Mouse (Mus musculus) megakaryocyte progenitor cell, adult 5-6 weeks (primary cell): Measurements from ENCODE around the gene Coa5. TPM values are rescaled to one million over a fixed set of nuclear protein-coding genes. Genes with fewer than 3 reads are reported as not detected.

Experiments used
- ATAC-seq: replicated peaks from 2 replicates; pipeline ENCODE4 v1.8.0; 2016; ENCODE audit warnings: mild to moderate bottlenecking, moderate TSS enrichment, inconsistent platforms; ENCODE audit not compliant: poor library complexity
- total RNA-seq, 2 experiments: library from RNA; stranded (forward) in 1 of 2; stranded (reverse) in 1 of 2; fragments of 157-497, 149-512 nt in 1 of 2; fragments of 200-1000 nt in 1 of 2; gene quantifications; 2 replicates each; pipeline versions ENCODE4 v1.2.3 to v1.2.4; 2015 to 2017

Gene Coa5
- total RNA-seq, 2 experiments from 2014 or later, result 61.6 to 88.5 TPM

GRCm38 (mm10) chr1:37436419-37436818 lies 6.5 kb upstream of the Coa5 start:
- ATAC-seq, result peak; percentile 76

DNA sequence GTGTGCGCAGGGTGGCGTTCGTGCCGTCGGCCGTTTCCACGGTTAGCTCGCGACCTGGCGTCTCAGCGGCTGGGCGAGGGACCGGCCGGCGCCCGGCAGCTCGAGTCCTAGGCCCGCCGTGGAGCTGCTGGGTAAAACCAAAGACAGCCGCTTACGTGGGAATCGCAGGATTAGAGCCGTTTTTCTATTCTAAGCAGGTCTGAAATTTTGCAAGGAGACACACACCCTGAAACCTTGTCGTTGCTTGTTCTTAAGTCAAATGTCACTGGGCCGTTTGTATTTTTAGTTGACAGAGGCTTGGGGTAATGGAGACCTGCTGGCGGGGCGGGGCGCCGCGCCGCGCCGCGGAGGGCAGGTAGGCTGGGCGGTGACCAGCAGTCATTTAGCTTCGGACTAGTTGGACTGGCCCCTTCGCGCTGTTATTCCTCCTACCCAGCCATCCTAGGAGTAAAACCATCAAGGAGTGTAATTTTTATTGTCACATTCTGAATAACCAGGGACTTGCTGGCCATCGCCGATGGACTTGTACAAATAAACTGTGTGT lies 466 bp upstream of the Coa5 start:
- ATAC-seq, result no peak

- ATAC-seq, result no peak
Measured at GRCm38 (mm10) chr1:37428911-37429310, 992 bp downstream of the Coa5 start.

GRCm38 (mm10) chr1:37427144-37427875 lies 2.6 kb downstream of the Coa5 start:
- ATAC-seq, result no peak

DNA sequence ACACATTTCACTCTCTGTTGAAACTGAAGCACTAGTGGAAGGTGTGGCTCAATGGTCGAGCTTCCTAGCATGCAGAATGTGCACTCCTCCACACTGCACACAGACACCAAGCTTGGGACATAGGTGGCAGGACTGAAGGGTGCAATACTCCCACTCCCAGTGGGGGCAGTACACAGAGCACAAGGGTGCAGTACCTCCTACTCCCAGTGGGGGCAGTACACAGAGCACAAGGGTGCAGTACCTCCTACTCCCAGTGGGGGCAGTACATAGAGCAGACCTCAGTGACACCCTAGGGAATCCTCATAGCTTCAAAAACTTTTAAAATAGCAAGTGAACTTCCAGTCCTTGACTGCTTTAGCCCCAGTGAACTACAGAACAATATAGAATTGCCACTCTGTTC lies 10.5 kb downstream of the Coa5 start:
- peak; percentile 100 for ATAC-seq

DNA sequence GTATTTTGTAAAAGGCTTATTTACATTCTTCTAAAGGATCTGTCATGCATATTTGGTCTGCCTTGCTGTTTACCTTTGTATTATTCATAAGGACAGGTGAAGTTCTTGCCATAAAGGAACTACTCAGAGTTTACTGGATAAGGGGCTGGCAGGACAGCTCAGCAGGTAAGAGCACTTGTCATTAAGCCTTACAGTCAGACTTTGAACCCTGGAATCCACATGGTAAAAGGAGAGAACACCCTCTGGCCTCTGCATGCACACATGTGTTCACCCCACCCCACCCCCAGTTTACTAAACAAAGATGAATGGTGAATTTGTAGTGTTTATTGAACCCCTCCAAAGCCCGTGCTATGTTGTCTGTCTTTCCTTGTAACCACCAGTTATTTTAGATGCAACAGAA lies 14.5 kb downstream of the Coa5 start:
- ATAC-seq, result no peak

DNA sequence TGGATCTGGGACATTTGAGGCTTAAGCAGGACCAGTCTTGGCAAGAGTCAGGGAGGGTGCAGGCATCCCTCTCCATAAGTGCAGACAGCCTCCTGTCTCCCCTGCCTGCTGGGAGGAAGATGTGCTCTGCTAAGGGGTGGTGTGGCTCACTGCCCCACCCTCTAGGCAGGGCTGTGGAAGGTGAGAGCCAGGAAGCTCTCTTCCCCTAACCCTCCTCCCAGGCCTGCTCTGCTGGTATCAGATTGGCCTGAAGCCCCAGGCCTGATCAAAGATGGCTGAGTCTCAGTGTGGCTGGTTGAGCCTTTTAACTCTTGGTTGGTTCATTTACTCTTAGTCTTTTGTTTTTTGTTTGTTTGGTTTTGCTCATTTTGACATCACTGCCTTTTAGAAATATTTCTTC lies 20.3 kb downstream of the Coa5 start:
- ATAC-seq, result peak; percentile 83

DNA sequence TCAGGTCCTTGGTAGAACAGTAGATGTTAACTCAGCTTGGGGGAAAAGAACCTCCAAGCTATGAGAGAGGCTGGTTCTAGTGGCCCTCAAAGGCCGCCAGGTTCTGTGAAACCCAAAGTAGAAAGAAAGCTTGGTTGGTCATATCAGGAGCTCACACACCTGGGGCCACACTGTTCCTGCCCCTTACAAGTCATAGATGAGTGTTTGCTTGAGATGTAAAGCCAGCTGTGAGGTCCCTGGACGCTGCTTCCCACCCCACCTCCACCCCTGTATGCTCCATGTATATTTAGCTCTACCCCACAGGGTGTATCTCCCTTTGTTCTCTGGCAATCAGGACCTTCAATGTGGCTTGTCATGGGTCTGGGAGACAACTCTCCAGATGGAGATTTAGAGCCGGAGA lies 21.2 kb downstream of the Coa5 start:
- ATAC-seq, result no peak

- peak; percentile 37; the same call in 1 of the 2 replicates for ATAC-seq
Measured at GRCm38 (mm10) chr1:37408059-37408458, 21.8 kb downstream of the Coa5 start.

- ATAC-seq, result no peak
Measured at GRCm38 (mm10) chr1:37407228-37407627, 22.7 kb downstream of the Coa5 start.

GRCm38 (mm10) chr1:37405137-37405536 lies 24.8 kb downstream of the Coa5 start:
- no peak for ATAC-seq

DNA sequence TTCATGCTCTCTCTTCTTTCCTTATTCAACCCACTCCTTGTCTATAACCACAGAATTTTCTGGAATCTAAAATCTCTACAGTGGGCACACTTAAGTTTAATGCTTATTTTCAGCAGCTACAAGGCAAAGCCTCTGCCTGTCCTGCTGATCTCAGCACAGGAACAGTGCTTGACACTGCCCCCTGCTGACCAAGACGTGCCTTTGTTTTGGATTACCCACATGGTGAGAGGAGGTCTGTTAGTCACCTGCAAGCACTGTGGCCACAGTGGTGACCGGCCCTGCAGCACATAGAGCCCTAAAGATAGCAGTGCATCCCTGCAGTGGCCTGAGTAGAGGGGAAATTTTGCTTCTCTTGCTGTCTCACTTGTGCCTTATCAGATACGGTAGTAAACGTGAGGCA lies 28.2 kb downstream of the Coa5 start:
- ATAC-seq, result peak; percentile 94

DNA sequence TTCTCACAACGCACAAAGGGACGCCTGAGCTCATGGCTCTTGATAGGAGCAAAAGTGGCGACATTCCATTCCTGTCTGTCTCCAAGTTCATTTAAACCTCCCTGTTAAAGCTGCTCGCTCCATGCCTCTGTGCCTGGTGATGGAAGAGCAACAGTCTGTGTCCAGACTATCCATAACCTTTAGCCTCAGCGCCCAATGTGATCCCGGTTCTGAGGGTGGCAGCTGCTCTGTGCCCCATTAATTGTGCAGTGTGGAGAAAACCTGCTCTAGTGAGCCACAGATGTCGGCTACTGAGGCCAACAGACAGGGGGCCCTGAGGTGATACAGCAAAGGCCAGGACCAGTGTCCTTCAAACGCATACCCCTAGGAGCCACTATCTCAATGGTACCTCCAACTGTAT lies 30.2 kb downstream of the Coa5 start:
- no peak for ATAC-seq

- ATAC-seq, result no peak
Measured at GRCm38 (mm10) chr1:37398961-37399360, 30.9 kb downstream of the Coa5 start.

DNA sequence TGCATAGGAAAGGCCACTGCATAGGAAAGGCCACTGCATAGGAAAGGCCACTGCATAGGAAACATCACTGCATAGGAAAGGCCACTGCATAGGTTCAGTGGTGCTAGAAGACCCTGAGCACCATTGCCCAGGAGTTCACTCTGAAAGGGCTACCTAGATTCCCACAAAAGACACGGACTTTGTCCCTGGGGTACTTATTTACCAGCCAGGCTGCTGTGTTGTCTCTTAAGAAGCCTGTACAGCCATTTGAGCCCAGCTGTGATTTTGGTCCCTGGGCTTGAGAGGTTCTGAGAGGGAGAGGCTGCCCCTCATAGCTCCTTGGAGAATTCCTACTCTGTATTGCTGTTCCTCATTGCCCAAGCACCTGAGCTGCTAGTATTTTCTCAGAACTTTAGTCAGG lies 33.4 kb downstream of the Coa5 start:
- no peak for ATAC-seq

DNA sequence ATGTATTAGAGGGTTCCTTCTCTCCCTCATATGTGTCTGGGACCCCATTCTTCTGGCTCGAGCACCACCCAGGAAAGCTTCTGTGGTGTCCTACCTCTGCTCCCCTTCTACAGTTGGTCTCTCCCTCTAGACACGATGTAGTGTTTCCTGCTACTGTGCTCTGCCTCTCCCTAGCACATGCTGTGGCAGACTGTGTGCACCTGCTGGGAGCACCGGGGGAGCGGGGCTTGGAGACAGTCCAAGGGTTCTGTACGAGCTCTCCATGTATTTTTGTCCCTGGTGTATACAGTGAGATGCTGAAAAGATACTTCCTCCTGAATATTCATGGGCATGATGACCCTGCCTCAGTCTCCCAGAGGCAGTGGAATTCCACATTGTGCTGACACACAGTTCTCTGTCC lies 36.7 kb downstream of the Coa5 start:
- ATAC-seq, result no peak

DNA sequence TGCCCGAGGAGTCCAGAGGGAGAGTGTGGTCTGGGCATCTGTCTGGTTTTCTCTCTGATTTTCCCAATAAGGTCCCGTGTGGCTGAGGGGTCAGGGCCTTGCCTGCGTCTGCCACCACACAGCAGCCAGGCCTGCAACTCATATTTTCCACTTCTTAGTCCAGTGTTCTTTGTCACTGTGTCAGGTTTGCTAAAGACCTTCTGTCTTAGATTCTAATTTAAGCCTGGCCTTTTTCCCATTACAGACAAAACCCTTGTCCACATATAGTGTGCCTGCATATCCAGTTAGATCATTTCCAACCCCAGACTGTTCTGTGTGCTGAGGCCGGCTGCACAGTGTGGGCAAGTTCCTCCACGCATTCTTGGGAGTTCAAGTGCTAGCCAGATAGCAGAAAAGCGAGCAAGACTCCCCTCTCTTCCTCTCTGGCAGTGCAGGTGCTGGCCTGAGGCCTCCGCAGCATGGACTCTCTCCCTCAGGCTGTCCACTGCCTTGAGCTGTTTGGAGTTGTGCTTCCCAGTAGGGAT lies 43.4 kb downstream of the Coa5 start:
- ATAC-seq, result no peak

- no peak for ATAC-seq
Measured at GRCm38 (mm10) chr1:37384304-37384703, 45.6 kb downstream of the Coa5 start.

DNA sequence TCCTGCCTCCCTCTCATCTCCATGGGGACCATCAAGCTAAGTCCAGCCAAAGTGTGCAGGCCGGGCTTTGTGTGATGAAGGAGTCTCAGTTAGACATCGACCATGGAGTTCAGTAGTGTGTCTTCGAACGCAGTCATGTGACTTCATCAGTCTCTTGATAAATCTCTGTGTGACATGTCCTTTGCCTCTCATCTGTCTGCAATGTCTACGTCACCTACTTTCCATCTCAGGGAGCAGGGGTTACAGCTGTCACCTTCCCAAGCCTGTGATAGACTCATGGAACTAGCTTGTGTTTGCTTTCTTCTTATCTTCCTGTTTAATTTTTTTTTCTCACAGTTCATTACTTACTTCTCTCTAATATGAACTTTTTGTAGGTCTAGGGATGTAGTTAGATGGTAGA lies 49.0 kb downstream of the Coa5 start:
- no peak for ATAC-seq

- no peak for ATAC-seq
Measured at GRCm38 (mm10) chr1:37379536-37379935, 50.4 kb downstream of the Coa5 start.

- no peak for ATAC-seq
Measured at GRCm38 (mm10) chr1:37378095-37378494, 51.8 kb downstream of the Coa5 start.

GRCm38 (mm10) chr1:37376751-37377150 lies 53.2 kb downstream of the Coa5 start:
- no peak for ATAC-seq

DNA sequence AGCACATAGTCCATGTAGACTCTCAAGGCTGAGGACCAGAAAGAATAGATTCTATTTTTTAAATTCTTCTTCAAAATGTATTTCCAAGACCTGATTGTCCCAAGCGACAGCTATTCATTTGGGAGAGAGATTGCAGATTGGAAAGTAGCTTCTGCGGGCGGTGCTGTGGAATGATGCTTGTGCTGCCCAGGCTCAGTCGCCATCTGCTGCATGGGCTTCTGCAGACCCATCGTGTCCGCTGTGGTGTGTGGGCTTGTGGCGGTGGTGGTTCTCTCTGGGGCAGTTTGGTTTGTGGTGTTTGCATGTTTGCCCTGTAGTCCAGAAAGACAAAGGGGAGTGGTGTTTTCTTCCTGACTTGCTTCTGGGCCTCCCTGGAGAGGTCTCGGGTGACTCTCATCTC lies 53.7 kb downstream of the Coa5 start:
- no peak for ATAC-seq
